Mouse (Mus musculus) MEL (cell line): ENCODE measurements at regions not wholly inside any gene's neighbourhood (a gene's known extent, or its start where the extent isn't known, plus 50 kb on each side); places are given as distances from the start of the nearest gene placed in this dataset.

ENCODE experiments used
- CHD1 ChIP-seq: IDR thresholded peaks from 2 replicates; pipeline ENCODE4 v1.6.1; 2012; ENCODE audit warnings: low read depth, mild to moderate bottlenecking, inconsistent platforms, low read length, improper control_type of control experiment
- POLR2A ChIP-seq, 2 experiments: IDR thresholded peaks; 2 replicates each; pipeline ENCODE4 v1.6.1; 2011 to 2012; ENCODE audit warnings: low read length in 2 of 2, mild to moderate bottlenecking in 2 of 2, control low read depth in 1 of 2, improper control_type of control experiment in 1 of 2, low read depth in 1 of 2, moderate library complexity in 1 of 2; ENCODE audit not compliant: control insufficient read depth in 1 of 2, insufficient read depth in 1 of 2, poor library complexity in 1 of 2
- USF1 ChIP-seq: IDR thresholded peaks from 2 replicates; pipeline ENCODE4 v1.6.1; 2014; ENCODE audit warnings: low read depth, mild to moderate bottlenecking, inconsistent platforms, low read length, improper control_type of control experiment, moderate library complexity
- ZNF384 ChIP-seq: IDR thresholded peaks from 2 replicates; pipeline ENCODE4 v1.6.1; 2012; ENCODE audit warnings: low read depth, mild to moderate bottlenecking, inconsistent platforms, low read length, improper control_type of control experiment

GRCm38 (mm10) chr3:52422826-52423225 is 154.7 kb downstream of the Foxo1 start:
- TF ChIP-seq POLR2A (IDR thresholded peaks at IDR 0.05; ENCODE audit: control insufficient read depth in 1 of 2, insufficient read depth in 1 of 2, low read depth in 1 of 2, low read length in 2 of 2, poor library complexity in 1 of 2) (no peak), CHD1 (no peak), USF1 (no peak), ZNF384 (no peak)
